ENCODE assay signal across 21 mouse cellular contexts in genomic region chr11:13885775-13886174, GRCm38 (mm10).
DNase-seq lines count a peak whose midpoint lies in the region; ATAC-seq and TF ChIP-seq lines count a peak whose summit lies in the region.
"Had no signal": no experiment of that assay in that cellular context is flagged by ENCODE, and none has a peak within 500 bp of the region (broad histone marks: within the 10 kb centered on the region; RNA-seq: fewer than 3 reads in every experiment).

No protein-coding gene starts in this region.

- no peak overlapping the region for H3K4me3 ChIP-seq in hindbrain, embryonic 11.5 days (ENCODE audit: low read depth, low read length)
- no peak overlapping the region for H3K4me3 ChIP-seq in hindbrain, embryonic 10.5 days
- H3K4me3 ChIP-seq in midbrain, embryonic 12.5 days = no peak overlapping the region
- H3K4me3 ChIP-seq in midbrain, embryonic 13.5 days (replicated peaks) = no peak overlapping the region
- H3K4me3 ChIP-seq in neural tube, embryonic 12.5 days = no peak overlapping the region
- H3K4me3 ChIP-seq in thymus, adult 2 months (ENCODE audit: control insufficient read depth, insufficient read depth, low read length) = no peak overlapping the region
- H3K4me3 ChIP-seq: erythroblast, embryonic 14.5 days; heart, embryonic 12.5 days; layer of hippocampus, adult 2 months; liver, embryonic 13.5 days; lung, embryonic 15.5 days; myocyte had no signal

- 0 out of 2 replicates have a peak, but pooled peaks have one; percentile 14 for ATAC-seq in hindbrain, embryonic 11.5 days (ENCODE audit: low FRiP score)
- peak; percentile 80; the same call in 1 of the 2 replicates for ATAC-seq in midbrain, embryonic 12.5 days (ENCODE audit: low FRiP score, low read depth)
- ATAC-seq in midbrain, embryonic 13.5 days = no peak
- ATAC-seq in neural tube, embryonic 12.5 days (ENCODE audit: low FRiP score, low read depth) = peak; percentile 72; the same call in 1 of the 2 replicates
- ATAC-seq: activated CD4-positive, CD25-positive, alpha-beta regulatory T cell, adult 4 months; Patski had no signal

- no peak overlapping the region for H3K4me2 ChIP-seq in hindbrain, embryonic 11.5 days (replicated peaks; ENCODE audit: low read depth, low read length)
- no peak overlapping the region for H3K4me2 ChIP-seq in midbrain, embryonic 12.5 days (replicated peaks)
- no peak overlapping the region for H3K4me2 ChIP-seq in midbrain, embryonic 13.5 days (replicated peaks)
- no peak overlapping the region for H3K4me2 ChIP-seq in neural tube, embryonic 12.5 days (replicated peaks)
- H3K4me2 ChIP-seq: heart, embryonic 12.5 days; liver, embryonic 13.5 days; lung, embryonic 15.5 days had no signal

- H3K9me3 ChIP-seq in hindbrain, embryonic 11.5 days (ENCODE audit: control insufficient read depth, low read length) = no peaks in the 10 kb centered on the region
- H3K9me3 ChIP-seq in hindbrain, embryonic 10.5 days = no peaks in the 10 kb centered on the region
- H3K9me3 ChIP-seq in midbrain, embryonic 12.5 days = no peaks in the 10 kb centered on the region
- H3K9me3 ChIP-seq in midbrain, embryonic 13.5 days = no peaks in the 10 kb centered on the region
- H3K9me3 ChIP-seq in neural tube, embryonic 12.5 days = no peaks in the 10 kb centered on the region
- H3K9me3 ChIP-seq: heart, embryonic 12.5 days; liver, embryonic 13.5 days; lung, embryonic 15.5 days had no signal

- H3K9ac ChIP-seq in hindbrain, embryonic 11.5 days (ENCODE audit: low read depth, low read length) = no peak overlapping the region
- no peak overlapping the region for H3K9ac ChIP-seq in midbrain, embryonic 12.5 days (replicated peaks)
- no peak overlapping the region for H3K9ac ChIP-seq in midbrain, embryonic 13.5 days (replicated peaks)
- H3K9ac ChIP-seq in neural tube, embryonic 12.5 days = no peak overlapping the region
- H3K9ac ChIP-seq: heart, embryonic 12.5 days; liver, embryonic 13.5 days; lung, embryonic 15.5 days had no signal

- no peaks in the 10 kb centered on the region for H3K27me3 ChIP-seq in hindbrain, embryonic 11.5 days (ENCODE audit: control insufficient read depth, insufficient read depth, low read length)
- no peaks in the 10 kb centered on the region for H3K27me3 ChIP-seq in hindbrain, embryonic 10.5 days (ENCODE audit: insufficient read depth, poor library complexity, severe bottlenecking)
- H3K27me3 ChIP-seq in midbrain, embryonic 12.5 days = no peaks in the 10 kb centered on the region
- no peaks in the 10 kb centered on the region for H3K27me3 ChIP-seq in midbrain, embryonic 13.5 days
- no peaks in the 10 kb centered on the region for H3K27me3 ChIP-seq in neural tube, embryonic 12.5 days (replicated peaks)
- no peaks in the 10 kb centered on the region for H3K27me3 ChIP-seq in thymus, adult 2 months (ENCODE audit: control insufficient read depth, insufficient read depth, low read length)
- H3K27me3 ChIP-seq: heart, embryonic 12.5 days; liver, embryonic 13.5 days; lung, embryonic 15.5 days; Patski had no signal

- H3K27ac ChIP-seq in hindbrain, embryonic 11.5 days (ENCODE audit: low read depth, low read length) = no peak overlapping the region
- no peak overlapping the region for H3K27ac ChIP-seq in hindbrain, embryonic 10.5 days
- no peak overlapping the region for H3K27ac ChIP-seq in midbrain, embryonic 12.5 days (replicated peaks)
- H3K27ac ChIP-seq in midbrain, embryonic 13.5 days = no peak overlapping the region
- H3K27ac ChIP-seq in neural tube, embryonic 12.5 days = no peak overlapping the region
- H3K27ac ChIP-seq in thymus, adult 2 months (ENCODE audit: control insufficient read depth, insufficient read depth, low read length) = no peak overlapping the region
- H3K27ac ChIP-seq: layer of hippocampus, adult 2 months; liver, embryonic 13.5 days; lung, embryonic 15.5 days had no signal

- no peak for TF ChIP-seq CTCF in thymus, adult 2 months (IDR thresholded peaks at IDR 0.05; ENCODE audit: borderline replicate concordance, control insufficient read depth, extremely low read depth, insufficient read depth, low read length, poor library complexity)

- 53% methylated on average over 3 of the region's 3 CpGs for WGBS in hindbrain, embryonic 11.5 days
- WGBS in hindbrain, embryonic 10.5 days = 52% methylated on average over 3 of the region's 3 CpGs
- WGBS in midbrain, embryonic 12.5 days = 47% methylated on average over 3 of the region's 3 CpGs
- 27% methylated on average over 3 of the region's 3 CpGs for WGBS in midbrain, embryonic 13.5 days
- WGBS in neural tube, embryonic 12.5 days = 23% methylated on average over 3 of the region's 3 CpGs
- WGBS in thymus, adult 2 months = 76% methylated on average over 3 of the region's 3 CpGs

- no peaks in the 10 kb centered on the region for H3K36me3 ChIP-seq in hindbrain, embryonic 11.5 days (ENCODE audit: control insufficient read depth, insufficient read depth, low read length)
- H3K36me3 ChIP-seq in hindbrain, embryonic 10.5 days = no peaks in the 10 kb centered on the region
- H3K36me3 ChIP-seq in midbrain, embryonic 12.5 days = no peaks in the 10 kb centered on the region
- no peaks in the 10 kb centered on the region for H3K36me3 ChIP-seq in midbrain, embryonic 13.5 days
- no peaks in the 10 kb centered on the region for H3K36me3 ChIP-seq in neural tube, embryonic 12.5 days
- no peaks in the 10 kb centered on the region for H3K36me3 ChIP-seq in thymus, adult 2 months (ENCODE audit: control insufficient read depth, insufficient read depth, low read length)
- H3K36me3 ChIP-seq: heart, embryonic 12.5 days; liver, embryonic 13.5 days; lung, embryonic 15.5 days had no signal

- DNase-seq in hindbrain, embryonic 11.5 days (ENCODE audit: low spot score) = peak; percentile 8
- no peak for DNase-seq in hindbrain, embryonic 10.5 days (ENCODE audit: low spot score)
- peak; percentile 5 for DNase-seq in embryo, embryonic 11.5 days (ENCODE audit: low read depth, low spot score)
- no peak for DNase-seq in thymus, adult 2 months
- DNase-seq: adrenal gland, postnatal 14 days; cerebellum, adult 2 months; gastrocnemius, postnatal 36 days; kidney, adult 8-10 months; liver, embryonic 13.5 days; spleen, adult 18-20 months; thymus, adult 18-20 months had no signal

- no peak for TF ChIP-seq POLR2A in thymus, adult 2 months (IDR thresholded peaks at IDR 0.05; ENCODE audit: control insufficient read depth, extremely low read depth, insufficient read depth, low read length, poor library complexity)

- H3K4me1 ChIP-seq in hindbrain, embryonic 11.5 days (replicated peaks; ENCODE audit: control insufficient read depth, insufficient read depth, low read length) = no peaks in the 10 kb centered on the region
- no peaks in the 10 kb centered on the region for H3K4me1 ChIP-seq in hindbrain, embryonic 10.5 days (replicated peaks)
- no peaks in the 10 kb centered on the region for H3K4me1 ChIP-seq in midbrain, embryonic 12.5 days
- no peaks in the 10 kb centered on the region for H3K4me1 ChIP-seq in midbrain, embryonic 13.5 days (replicated peaks)
- H3K4me1 ChIP-seq in neural tube, embryonic 12.5 days = no peaks in the 10 kb centered on the region
- no peaks in the 10 kb centered on the region for H3K4me1 ChIP-seq in thymus, adult 2 months (replicated peaks; ENCODE audit: control insufficient read depth, insufficient read depth, low read length)
- H3K4me1 ChIP-seq: heart, embryonic 12.5 days; liver, embryonic 13.5 days; lung, embryonic 15.5 days had no signal

Comparison
In these comparisons a context has a peak if more than half of its experiments do, and no peak if none do; other contexts are left out.
1. DNase-seq: peak in hindbrain, embryonic 11.5 days (single experiment) and embryo, embryonic 11.5 days (single experiment); none in hindbrain, embryonic 10.5 days (single experiment) and thymus, adult 2 months (single experiment).